Mouse (Mus musculus) activated CD4-positive, CD25-positive, alpha-beta regulatory T cell, adult 9 weeks (primary cell): Measurements from ENCODE around the gene Gm6803. TPM values are rescaled to one million over a fixed set of nuclear protein-coding genes. Genes with fewer than 3 reads are reported as not detected.

Experiments
- polyA plus RNA-seq: library from polyadenylated mRNA; unstranded; fragments of 100-300 nt; shearing (Covaris generic); gene quantifications from one replicate; pipeline ENCODE4 v1.2.1, GENCODE M21; 2017

Gene Gm6803
- not detected for polyA plus RNA-seq

GRCm38 (mm10) chr12:88018671-88019070 is at the start of gene Gm6803:
TSS of gene Gm6803 (minus strand) at chr12:88018771.

GRCm38 (mm10) chr12:88026704-88027103 is 8.1 kb upstream of the Gm6803 start, which contains the start of gene Gm2056:
TSS of gene Gm2056 (plus strand) at chr12:88027004.

GRCm38 (mm10) chr12:88011548-88011947 is 7.0 kb downstream of the Gm6803 start, which contains the start of gene Gm2075:
TSS of gene Gm2075 (plus strand) at chr12:88011848.

Other genes starting within 250 kb of the Gm6803 start
- gene Gm21319, start 243.0 kb downstream of the Gm6803 start, polyA plus RNA-seq: not detected
- gene Gm21936, start 223.3 kb downstream of the Gm6803 start, polyA plus RNA-seq: not detected
- not detected for gene BB287469, start 202.2 kb downstream of the Gm6803 start, polyA plus RNA-seq
- not detected for gene Gm2001, start 176.4 kb downstream of the Gm6803 start, polyA plus RNA-seq
- gene Gm2016, start 144.7 kb downstream of the Gm6803 start, polyA plus RNA-seq: not detected
- not detected for gene Gm2022, start 123.4 kb downstream of the Gm6803 start, polyA plus RNA-seq
- not detected for gene Gm2035, start 98.9 kb downstream of the Gm6803 start, polyA plus RNA-seq
- not detected for gene Gm2042, start 64.7 kb downstream of the Gm6803 start, polyA plus RNA-seq
- gene Gm2075, start 6.9 kb downstream of the Gm6803 start, polyA plus RNA-seq: not detected
- gene Gm2056, start 8.2 kb upstream of the Gm6803 start, polyA plus RNA-seq: not detected
- gene Gm16368, start 64.9 kb upstream of the Gm6803 start, polyA plus RNA-seq: not detected
- not detected for gene Gm10436, start 163.3 kb upstream of the Gm6803 start, polyA plus RNA-seq
- gene Gm8332, start 231.3 kb upstream of the Gm6803 start, polyA plus RNA-seq: not detected